Mouse (Mus musculus) liver, embryonic 14.5 days (tissue): ENCODE measurements at regions not wholly inside any gene's neighbourhood (a gene's known extent, or its start where the extent isn't known, plus 50 kb on each side); places are given as distances from the start of the nearest gene placed in this dataset.

ENCODE experiments used
- ATAC-seq: fragments of 200-750 bp; cut with Nextera tagmentation; 2 replicates; pipeline ENCODE4 v1.8.0; 2017; ENCODE audit warnings: moderate number of reproducible peaks, mild to moderate bottlenecking, moderate library complexity; ENCODE audit not compliant: insufficient read depth
- DNase-seq, 3 experiments: peaks; one replicate each; pipeline ENCODE4 v3.0.0-alpha.2; 2012 to 2013; ENCODE audit warnings: low read depth in 3 of 3, low spot score in 3 of 3
- H3K27ac ChIP-seq: fragments of 300-500 bp; sonication (generic); 2 replicates; pipeline ENCODE4 v1.5.1; 2014; ENCODE audit warnings: moderate library complexity, mild to moderate bottlenecking, control low read depth, inconsistent platforms
- H3K27me3 ChIP-seq: fragments of 300-500 bp; sonication (generic); 2 replicates; pipeline ENCODE4 v1.6.1; 2014; ENCODE audit warnings: mild to moderate bottlenecking, low read length, moderate library complexity; ENCODE audit not compliant: control insufficient read depth, insufficient read depth
- H3K36me3 ChIP-seq: fragments of 300-500 bp; sonication (generic); replicated peaks from 2 replicates; pipeline ENCODE4 v1.6.1; 2014; ENCODE audit warnings: low read depth; ENCODE audit not compliant: control insufficient read depth, insufficient read depth
- H3K4me1 ChIP-seq, 2 experiments: fragments of 200-500 bp in 1 of 2; fragments of 300-500 bp in 1 of 2; sonication (generic) in 1 of 2; replicated peaks; 2 replicates each; pipeline ENCODE4 v1.6.1; 2012 to 2014; ENCODE audit warnings: antibody characterized with exemption in 1 of 2, inconsistent platforms in 1 of 2, low read length in 1 of 2; ENCODE audit not compliant: control insufficient read depth in 2 of 2, insufficient read depth in 2 of 2
- H3K4me2 ChIP-seq: fragments of 300-500 bp; sonication (generic); 2 replicates; pipeline ENCODE4 v1.6.1; 2014; ENCODE audit warnings: low read depth, mild to moderate bottlenecking, control low read depth, moderate library complexity
- H3K4me3 ChIP-seq, 2 experiments: fragments of 200-500 bp in 1 of 2; fragments of 300-500 bp in 1 of 2; sonication (generic) in 1 of 2; 2 replicates each; pipeline ENCODE4 v1.5.1; 2012 to 2014; ENCODE audit warnings: low read depth in 2 of 2, low read length in 2 of 2, mild to moderate bottlenecking in 2 of 2, control low read depth in 1 of 2, inconsistent platforms in 1 of 2, moderate library complexity in 1 of 2; ENCODE audit not compliant: insufficient read depth in 1 of 2
- H3K9ac ChIP-seq: fragments of 300-500 bp; sonication (generic); replicated peaks from 2 replicates; pipeline ENCODE4 v1.6.1; 2014; ENCODE audit warnings: mild to moderate bottlenecking, control low read depth, moderate library complexity
- H3K9me3 ChIP-seq: fragments of 300-500 bp; sonication (generic); 2 replicates; pipeline ENCODE4 v1.6.1; 2016; ENCODE audit warnings: low read length, mixed read lengths; ENCODE audit not compliant: control insufficient read depth
- CTCF ChIP-seq: IDR thresholded peaks from 2 replicates; pipeline ENCODE4 v1.5.1; 2016; ENCODE audit warnings: antibody characterized with exemption, low read depth, control low read depth
- EP300 ChIP-seq: IDR thresholded peaks from 2 replicates; pipeline ENCODE4 v1.6.1; 2016; ENCODE audit warnings: antibody characterized with exemption, low read depth
- WGBS: fragments of 180-500 bp; shearing (Covaris S2); extraction: QIAGEN DNeasy Blood & Tissue Kit; methylation state at CpG from one replicate; pipeline ENCODE4 v1.1.7; 2014; ENCODE audit not compliant: insufficient replicate concordance; 5-methylcytosine and 5-hydroxymethylcytosine counted together

DNA sequence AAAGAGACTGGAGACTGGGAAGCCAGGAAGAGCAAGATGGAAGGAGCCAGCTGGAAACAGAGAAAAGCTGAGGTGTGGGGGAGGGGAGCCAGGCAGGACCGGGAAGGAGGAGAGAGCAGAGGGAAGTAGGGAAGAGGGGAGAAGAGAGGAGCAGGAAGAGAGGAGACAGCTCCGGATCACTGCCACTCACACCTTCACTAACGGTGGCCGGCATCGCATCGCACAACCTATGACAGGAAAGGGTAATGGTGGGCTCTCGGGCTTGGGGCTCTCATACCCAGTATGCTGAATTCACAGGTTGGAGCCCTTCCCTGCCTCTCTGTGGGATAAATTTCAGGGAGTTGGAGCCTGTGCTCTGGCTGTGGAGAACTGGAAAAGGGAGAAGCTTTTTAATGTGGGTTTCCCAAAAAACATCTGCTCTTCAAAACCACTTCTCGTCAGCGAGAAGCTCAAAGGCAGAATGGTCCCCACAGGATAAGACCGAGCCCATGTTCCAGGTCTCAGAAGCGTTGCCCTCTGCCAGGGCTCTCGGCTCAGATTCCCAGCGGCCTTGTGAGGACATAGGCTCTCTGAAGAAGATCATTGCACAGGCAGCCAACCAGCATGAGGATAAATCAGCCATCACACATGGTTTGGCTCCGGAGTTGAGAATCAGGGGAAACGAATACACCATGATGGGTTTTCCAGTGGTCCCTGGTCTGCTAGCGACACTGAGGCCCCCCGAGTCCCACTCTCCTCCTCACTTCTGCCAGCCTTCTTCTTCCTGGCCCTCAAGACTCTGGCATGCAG is 53.8 kb upstream of the Coro2b start:
- H3K9ac ChIP-seq = no peak overlapping the region
- H3K9me3 ChIP-seq = no peaks in the 10 kb centered on the region
- H3K4me3 ChIP-seq = no peak overlapping the region
- no peaks in the 10 kb centered on the region for H3K27me3 ChIP-seq
- no peak overlapping the region for H3K4me2 ChIP-seq
- H3K36me3 ChIP-seq = no peaks in the 10 kb centered on the region
- WGBS = 72% methylated on average over 17 of the region's 17 CpGs
- TF ChIP-seq CTCF (no peak), EP300 (no peak)
- no peak overlapping the region for H3K27ac ChIP-seq
- ATAC-seq (no peak), DNase-seq (no peak)
- H3K4me1 ChIP-seq = no peaks in the 10 kb centered on the region

DNA sequence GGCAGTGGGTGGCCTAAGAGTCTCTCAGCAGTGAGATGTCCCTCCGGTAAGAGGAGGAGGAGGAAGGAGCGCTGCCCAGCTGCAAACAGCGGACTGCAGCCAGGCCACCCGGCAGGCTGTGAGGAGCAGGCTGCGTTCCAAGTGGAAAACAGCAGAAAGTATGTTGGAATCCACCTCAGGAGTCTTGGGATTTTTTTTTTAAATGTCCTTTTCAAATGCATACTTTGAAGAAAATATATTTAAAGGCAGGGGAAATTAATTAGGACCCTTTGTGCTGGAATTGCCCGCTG is 54.3 kb upstream of the Coro2b start:
- TF ChIP-seq EP300 (no peak), CTCF (no peak)
- H3K36me3 ChIP-seq = no peaks in the 10 kb centered on the region
- H3K4me3 ChIP-seq = no peak overlapping the region
- no peak overlapping the region for H3K9ac ChIP-seq
- no peak for DNase-seq
- H3K27ac ChIP-seq = no peak overlapping the region
- H3K9me3 ChIP-seq = no peaks in the 10 kb centered on the region
- no peak overlapping the region for H3K4me2 ChIP-seq
- H3K4me1 ChIP-seq = no peaks in the 10 kb centered on the region
- no peak for ATAC-seq
- no peaks in the 10 kb centered on the region for H3K27me3 ChIP-seq
- 76% methylated on average over 6 of the region's 6 CpGs for WGBS

DNA sequence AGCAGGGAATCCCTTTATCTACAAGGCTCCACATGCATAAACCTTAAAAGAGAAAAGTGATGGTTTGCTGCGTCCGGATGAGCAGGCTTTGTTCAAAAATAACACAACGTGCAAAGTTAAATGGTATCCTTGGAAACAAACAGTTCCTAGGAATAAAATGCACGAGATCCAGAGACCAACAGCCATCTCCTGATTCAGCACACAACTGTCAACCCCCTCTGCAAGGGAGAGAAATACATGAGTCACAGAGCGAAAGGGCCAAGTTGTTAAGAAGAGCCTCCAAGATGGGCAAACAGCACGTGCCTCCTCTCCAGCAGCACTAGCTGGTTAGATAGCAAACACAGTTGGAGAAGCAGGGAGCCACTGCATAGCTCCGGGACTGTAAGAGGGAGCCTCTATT is 61.2 kb upstream of the Coro2b start:
- Histone ChIP-seq H3K27me3 (no peaks in the 10 kb centered on the region), H3K4me2 (no peak overlapping the region), H3K4me3 (no peak overlapping the region), H3K9ac (no peak overlapping the region), H3K27ac (no peak overlapping the region), H3K4me1 (no peaks in the 10 kb centered on the region), H3K36me3 (no peaks in the 10 kb centered on the region), H3K9me3 (no peaks in the 10 kb centered on the region)
- DNase-seq (no peak), ATAC-seq (no peak)
- WGBS = 64% methylated on average over 7 of the region's 7 CpGs
- no peak for TF ChIP-seq EP300
- no peak for TF ChIP-seq CTCF

DNA sequence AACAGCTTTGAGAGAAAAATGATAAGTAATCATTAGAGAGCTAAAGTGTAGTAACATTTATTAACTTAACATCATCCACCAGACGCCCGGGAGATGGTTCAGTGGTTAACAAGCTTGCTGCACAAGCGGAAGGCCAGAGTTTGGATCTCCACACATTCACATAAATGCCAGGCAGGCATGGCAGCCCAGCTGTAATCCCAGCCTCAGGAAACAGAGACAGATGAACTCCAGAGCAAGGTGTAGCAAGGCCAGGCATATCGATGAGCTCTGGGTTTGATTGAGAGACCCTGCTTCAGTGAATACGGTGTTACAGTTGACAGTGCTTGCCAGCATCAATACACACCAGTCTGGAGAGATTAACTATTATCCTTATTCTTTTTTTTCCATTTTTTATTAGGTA is 62.1 kb upstream of the Coro2b start:
- ATAC-seq = no peak
- TF ChIP-seq CTCF (no peak), EP300 (no peak)
- WGBS = 77% methylated on average over 5 of the region's 5 CpGs

DNA sequence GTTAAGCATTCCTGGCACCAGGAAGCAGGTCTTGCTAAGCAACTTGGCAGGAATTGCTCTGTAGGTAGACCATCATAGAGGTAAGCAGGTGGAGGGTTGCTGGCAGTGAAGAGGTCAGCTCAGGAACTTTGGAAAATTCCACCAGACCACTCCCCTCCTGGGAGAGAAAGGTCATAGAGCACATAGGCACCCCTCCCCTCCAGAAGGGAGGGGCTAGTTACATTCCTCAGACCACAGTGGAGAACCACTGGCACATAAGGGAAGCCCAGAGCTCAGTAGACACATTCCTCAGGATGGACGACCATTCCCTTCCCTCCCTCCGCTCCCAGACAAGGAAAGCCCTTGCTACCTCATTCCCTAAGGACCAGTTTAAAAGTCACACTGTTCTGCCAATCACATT is 67.1 kb upstream of the Itga11 start:
- H3K9me3 ChIP-seq = no peaks in the 10 kb centered on the region
- ATAC-seq (no peak), DNase-seq (no peak)
- 66% methylated on average over 2 of the region's 2 CpGs for WGBS
- H3K4me3 ChIP-seq = no peak overlapping the region
- H3K4me1 ChIP-seq = no peaks in the 10 kb centered on the region
- H3K36me3 ChIP-seq = no peaks in the 10 kb centered on the region
- TF ChIP-seq CTCF (no peak), EP300 (no peak)
- H3K9ac ChIP-seq = no peak overlapping the region
- H3K27me3 ChIP-seq = no peaks in the 10 kb centered on the region
- no peak overlapping the region for H3K4me2 ChIP-seq
- no peak overlapping the region for H3K27ac ChIP-seq

More for the DNA sequence above, 62.1 kb upstream of the Coro2b start:
- Histone ChIP-seq H3K4me2 (no peak overlapping the region), H3K4me1 (no peaks in the 10 kb centered on the region), H3K27ac (no peak overlapping the region), H3K4me3 (no peak overlapping the region), H3K36me3 (no peaks in the 10 kb centered on the region), H3K9ac (no peak overlapping the region), H3K27me3 (no peaks in the 10 kb centered on the region), H3K9me3 (no peaks in the 10 kb centered on the region)
- DNase-seq = no peak
